Mouse (Mus musculus) forebrain, embryonic 12.5 days (tissue): ENCODE results near the gene Higd1b. TPM values are rescaled to one million over a fixed set of nuclear protein-coding genes. Genes with fewer than 3 reads are reported as not detected.

ENCODE experiments used
- ATAC-seq: fragments of 200-750 bp; cut with Nextera tagmentation; 2 replicates; pipeline ENCODE4 v1.8.0; 2017; ENCODE audit warnings: moderate TSS enrichment; ENCODE audit not compliant: low FRiP score
- H3K27ac ChIP-seq: fragments of 300-500 bp; sonication (generic); 2 replicates; pipeline ENCODE4 v1.5.1; 2016; ENCODE audit warnings: mild to moderate bottlenecking
- H3K27me3 ChIP-seq: fragments of 300-500 bp; sonication (generic); 2 replicates; pipeline ENCODE4 v1.6.1; 2016; ENCODE audit warnings: mild to moderate bottlenecking
- H3K36me3 ChIP-seq: fragments of 300-500 bp; sonication (generic); replicated peaks from 2 replicates; pipeline ENCODE4 v1.6.1; 2016; ENCODE audit warnings: mild to moderate bottlenecking
- H3K4me1 ChIP-seq: fragments of 300-500 bp; sonication (generic); 2 replicates; pipeline ENCODE4 v1.6.1; 2016
- H3K4me2 ChIP-seq: fragments of 300-500 bp; sonication (generic); 2 replicates; pipeline ENCODE4 v1.6.1; 2016; ENCODE audit warnings: mild to moderate bottlenecking, moderate library complexity
- H3K4me3 ChIP-seq: fragments of 300-500 bp; sonication (generic); replicated peaks from 2 replicates; pipeline ENCODE4 v1.5.1; 2016; ENCODE audit warnings: mild to moderate bottlenecking
- H3K9ac ChIP-seq: fragments of 300-500 bp; sonication (generic); 2 replicates; pipeline ENCODE4 v1.6.1; 2016; ENCODE audit warnings: mild to moderate bottlenecking
- H3K9me3 ChIP-seq: fragments of 300-500 bp; sonication (generic); 2 replicates; pipeline ENCODE4 v1.6.1; 2016
- WGBS: fragments of 180-500 bp; shearing (Covaris S2); methylation state at CpG from one replicate; pipeline ENCODE4 v1.1.7; 2016; 5-methylcytosine and 5-hydroxymethylcytosine counted together
- polyA plus RNA-seq: library from polyadenylated mRNA; unstranded; fragments of >200 nt; fragmentation: Nextera tagmentation; extraction: Ambion mirVana; gene quantifications from 2 replicates; pipeline ENCODE4 v1.2.1, GENCODE M21; 2016

Gene Higd1b
- polyA plus RNA-seq: not detected in 2 replicates

GRCm38 (mm10) chr11:102835549-102835948, at the start of gene Higd1b:
Gene Higd1b, plus strand, starts transcription at chr11:102835849.
- H3K9me3 ChIP-seq: no peaks in the 10 kb centered on the region
- no peaks in the 10 kb centered on the region for H3K4me1 ChIP-seq
- no peaks in the 10 kb centered on the region for H3K27me3 ChIP-seq
- 84% methylated on average over 4 of the region's 4 CpGs for WGBS
- no peak for ATAC-seq
- no peak within 1 kb of the TSS for H3K4me3 ChIP-seq
- H3K36me3 ChIP-seq: peaks cover 44% of the 10 kb centered on the region
- no peak within 1 kb of the TSS for H3K9ac ChIP-seq
- no peak within 1 kb of the TSS for H3K27ac ChIP-seq
- H3K4me2 ChIP-seq: no peak within 1 kb of the TSS

GRCm38 (mm10) chr11:102787688-102788177, 47.9 kb upstream of the Higd1b start:
- ATAC-seq: no peak
- no peak overlapping the region for H3K27ac ChIP-seq
- 84% methylated on average over 5 of the region's 5 CpGs for WGBS
- H3K4me2 ChIP-seq: no peak overlapping the region
- no peaks in the 10 kb centered on the region for H3K4me1 ChIP-seq
- no peaks in the 10 kb centered on the region for H3K27me3 ChIP-seq
- H3K4me3 ChIP-seq: no peak overlapping the region
- no peaks in the 10 kb centered on the region for H3K9me3 ChIP-seq
- H3K9ac ChIP-seq: no peak overlapping the region
- no peaks in the 10 kb centered on the region for H3K36me3 ChIP-seq

GRCm38 (mm10) chr11:102791682-102792445, 43.8 kb upstream of the Higd1b start:
- WGBS: 72% methylated on average over 14 of the region's 14 CpGs
- ATAC-seq: no peak
- Histone ChIP-seq H3K9ac (no peak overlapping the region), H3K4me3 (no peak overlapping the region), H3K27me3 (no peaks in the 10 kb centered on the region), H3K9me3 (no peaks in the 10 kb centered on the region), H3K36me3 (peaks cover 13% of the 10 kb centered on the region), H3K27ac (no peak overlapping the region), H3K4me2 (no peak overlapping the region), H3K4me1 (no peaks in the 10 kb centered on the region)

- Histone ChIP-seq H3K4me3 (no peak overlapping the region), H3K27me3 (no peaks in the 10 kb centered on the region), H3K4me2 (no peak overlapping the region), H3K9ac (no peak overlapping the region), H3K9me3 (no peaks in the 10 kb centered on the region), H3K4me1 (no peaks in the 10 kb centered on the region), H3K36me3 (peaks cover 30% of the 10 kb centered on the region), H3K27ac (no peak overlapping the region)
- WGBS: 54% methylated on average over 8 of the region's 8 CpGs
- ATAC-seq: no peak
Measured at GRCm38 (mm10) chr11:102794157-102794556, 41.5 kb upstream of the Higd1b start.

- Histone ChIP-seq H3K36me3 (peaks cover 65% of the 10 kb centered on the region), H3K9ac (no peak overlapping the region), H3K27me3 (no peaks in the 10 kb centered on the region), H3K27ac (no peak overlapping the region), H3K4me1 (no peaks in the 10 kb centered on the region), H3K4me2 (no peak overlapping the region), H3K9me3 (no peaks in the 10 kb centered on the region), H3K4me3 (no peak overlapping the region)
- no peak for ATAC-seq
- 86% methylated on average over 5 of the region's 5 CpGs for WGBS
Measured at GRCm38 (mm10) chr11:102803453-102803852, 32.2 kb upstream of the Higd1b start.

GRCm38 (mm10) chr11:102808246-102808645, 27.4 kb upstream of the Higd1b start:
- no peak overlapping the region for H3K27ac ChIP-seq
- no peak for ATAC-seq
- 78% methylated on average over 5 of the region's 5 CpGs for WGBS
- H3K36me3 ChIP-seq: peaks cover 28% of the 10 kb centered on the region
- H3K4me1 ChIP-seq: peaks cover 5% of the 10 kb centered on the region; the same call in 1 of the 2 replicates
- H3K27me3 ChIP-seq: no peaks in the 10 kb centered on the region
- no peak overlapping the region for H3K4me2 ChIP-seq
- H3K9ac ChIP-seq: no peak overlapping the region
- no peak overlapping the region for H3K4me3 ChIP-seq
- H3K9me3 ChIP-seq: no peaks in the 10 kb centered on the region

GRCm38 (mm10) chr11:102810721-102811485, 24.7 kb upstream of the Higd1b start:
- no peak overlapping the region for H3K4me3 ChIP-seq
- WGBS: 33% methylated on average over 4 of the region's 4 CpGs
- peaks cover 14% of the 10 kb centered on the region for H3K4me1 ChIP-seq
- H3K4me2 ChIP-seq: no peak overlapping the region
- H3K27me3 ChIP-seq: no peaks in the 10 kb centered on the region
- no peak overlapping the region for H3K9ac ChIP-seq
- peaks cover 4% of the 10 kb centered on the region; the same call in 1 of the 2 replicates for H3K36me3 ChIP-seq
- no peak overlapping the region for H3K27ac ChIP-seq
- no peaks in the 10 kb centered on the region for H3K9me3 ChIP-seq
- no peak for ATAC-seq

- Histone ChIP-seq H3K9me3 (no peaks in the 10 kb centered on the region), H3K27ac (no peak overlapping the region), H3K36me3 (peaks cover 4% of the 10 kb centered on the region; the same call in 1 of the 2 replicates), H3K4me2 (no peak overlapping the region), H3K9ac (no peak overlapping the region), H3K27me3 (no peaks in the 10 kb centered on the region), H3K4me1 (peaks cover 32% of the 10 kb centered on the region), H3K4me3 (no peak overlapping the region)
- ATAC-seq: no peak
Measured at GRCm38 (mm10) chr11:102814881-102815280, 20.8 kb upstream of the Higd1b start.

GRCm38 (mm10) chr11:102818121-102819020, 17.3 kb upstream of the Higd1b start:
- Histone ChIP-seq H3K4me1 (peaks cover 27% of the 10 kb centered on the region), H3K27ac (peak overlapping the region; percentile 98), H3K4me2 (peak overlapping the region; percentile 89), H3K4me3 (peak overlapping the region; percentile 93), H3K36me3 (no peaks in the 10 kb centered on the region), H3K9ac (peak overlapping the region; percentile 98), H3K27me3 (peaks cover 16% of the 10 kb centered on the region), H3K9me3 (no peaks in the 10 kb centered on the region)
- peak; percentile 70 for ATAC-seq
- WGBS: under 1% methylated on average over 65 of the region's 92 CpGs

- Histone ChIP-seq H3K4me1 (peaks cover 23% of the 10 kb centered on the region), H3K36me3 (no peaks in the 10 kb centered on the region), H3K9ac (peak within 1 kb of the TSS; percentile 98), H3K4me3 (peak within 1 kb of the TSS; percentile 93), H3K4me2 (peak within 1 kb of the TSS; percentile 89), H3K9me3 (no peaks in the 10 kb centered on the region), H3K27ac (peak within 1 kb of the TSS; percentile 98), H3K27me3 (peaks cover 16% of the 10 kb centered on the region)
- under 1% methylated on average over 86 of the region's 97 CpGs for WGBS
- peak; percentile 89 for ATAC-seq
Measured at GRCm38 (mm10) chr11:102819021-102819782, 16.4 kb upstream of the Higd1b start, which contains the start of gene Gjc1. Gene Gjc1, minus strand, starts transcription at chr11:102819700.

- Histone ChIP-seq H3K36me3 (no peaks in the 10 kb centered on the region), H3K9me3 (no peaks in the 10 kb centered on the region), H3K4me2 (peak overlapping the region; percentile 89), H3K9ac (peak overlapping the region; percentile 98; the same call in 1 of the 2 replicates), H3K4me3 (peak overlapping the region; percentile 93), H3K4me1 (peaks cover 20% of the 10 kb centered on the region), H3K27me3 (peaks cover 16% of the 10 kb centered on the region), H3K27ac (peak overlapping the region; percentile 98; the same call in 1 of the 2 replicates)
- ATAC-seq: 0 out of 2 replicates have a peak, but pooled peaks have one; percentile 32
- WGBS: 7% methylated on average over 14 of the region's 14 CpGs
Measured at GRCm38 (mm10) chr11:102819783-102820385, 15.8 kb upstream of the Higd1b start.
